Mouse (Mus musculus): ENCODE results near the gene Ubox5. TPM values are rescaled to one million over a fixed set of nuclear protein-coding genes. Genes with fewer than 3 reads are reported as not detected.
"Not testable (repeated sequence)": the region's sequence is repeated elsewhere in the genome, so short reads cannot be mapped to it uniquely, and the experiment has no call there.

Ubox5 gene
- total RNA-seq (2021) = 1 to 10 TPM; 9.2 to 9.7 TPM

DNA sequence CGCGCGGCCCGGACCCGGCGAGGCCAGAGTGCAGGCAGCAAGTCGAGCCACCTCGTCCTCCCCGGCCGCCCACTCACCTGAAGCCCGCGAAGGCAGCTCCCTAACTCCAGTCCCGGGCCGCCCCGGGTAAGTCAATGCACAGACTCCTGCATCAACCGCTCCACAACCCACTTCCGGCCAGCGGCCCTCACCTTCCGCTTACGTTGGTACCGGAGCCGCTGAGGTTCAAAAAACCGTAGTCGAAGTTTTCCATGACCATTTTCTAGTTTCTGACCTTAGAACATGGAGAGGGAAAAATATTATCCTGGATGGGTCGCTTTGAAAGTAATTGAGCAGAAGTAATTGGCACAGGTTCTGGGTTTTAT lies at the start of gene Ubox5, which contains the start of gene Fastkd5:
Gene Ubox5, minus strand, starts transcription at position 200 of the 365 bp plus-strand sequence.
Gene Fastkd5, minus strand, starts transcription at position 189 of the 365 bp plus-strand sequence.
- peak; percentile 83 to 95 for DNase-seq (ENCODE audit: extremely low spot score in 1 of 2, low spot score in 1 of 2)

DNA sequence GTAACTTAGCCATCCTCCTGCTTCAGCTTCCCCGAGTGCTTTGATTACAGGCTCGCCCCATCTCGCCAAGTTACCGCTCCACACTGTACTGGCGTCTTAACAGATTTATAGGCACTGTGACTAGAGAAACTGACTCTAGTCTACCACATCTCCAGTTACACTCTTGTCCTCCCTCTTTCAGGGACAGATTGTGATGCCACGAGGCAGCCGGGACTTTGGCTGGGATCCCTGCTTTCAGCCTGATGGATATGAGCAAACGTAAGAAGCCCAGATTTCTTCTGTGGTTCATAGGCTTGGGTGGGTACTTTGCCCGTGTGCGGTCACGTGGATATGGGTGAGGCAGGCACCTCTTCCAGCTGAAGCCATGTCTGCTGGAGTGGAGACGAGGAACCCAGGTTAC lies 49.3 kb upstream of the Ubox5 start:
- no peak for DNase-seq (ENCODE audit: extremely low spot score in 1 of 2, low spot score in 1 of 2)

DNA sequence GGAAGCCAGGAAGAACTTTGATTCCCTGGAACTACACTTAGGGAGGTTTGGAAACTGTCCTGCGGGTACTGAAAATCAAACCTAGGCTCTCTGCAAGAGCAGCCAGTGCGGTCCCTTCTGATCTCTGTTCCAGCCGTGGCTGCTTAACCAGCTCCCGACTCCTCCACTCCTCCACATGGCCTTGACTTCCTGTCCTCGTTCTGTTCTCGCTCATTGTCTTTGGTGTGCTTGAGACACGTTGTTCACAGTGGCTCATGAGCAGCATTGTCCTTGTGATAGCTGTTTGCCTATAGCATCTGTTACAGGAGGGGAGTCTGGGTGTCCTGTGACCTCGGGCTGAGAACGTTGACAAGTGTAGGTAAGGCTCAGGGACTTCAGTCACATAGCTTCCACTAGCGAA lies 47.4 kb upstream of the Ubox5 start:
- DNase-seq (ENCODE audit: extremely low spot score in 1 of 2, low spot score in 1 of 2) = no peak

DNA sequence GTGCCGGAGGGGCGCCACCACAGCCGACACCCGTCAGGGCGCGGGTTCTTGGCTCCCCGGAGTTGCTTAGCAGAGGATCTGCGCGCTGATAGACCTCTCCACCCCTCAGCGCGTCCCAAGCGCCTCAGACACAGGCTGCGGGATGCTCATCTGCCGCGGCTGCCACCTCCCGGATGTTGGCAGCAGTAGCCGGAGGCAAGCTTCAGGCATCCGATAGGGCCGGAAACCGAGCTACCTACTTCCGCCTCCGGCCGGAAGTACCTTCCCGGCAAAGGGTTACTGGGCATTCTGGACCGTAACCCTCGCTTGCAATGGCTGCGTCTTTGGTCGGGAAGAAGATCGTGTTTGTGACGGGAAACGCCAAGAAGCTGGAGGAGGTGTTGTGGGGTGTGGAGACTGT lies 37.7 kb upstream of the Ubox5 start, which contains the start of gene Itpa:
Gene Itpa, plus strand, starts transcription at position 52 of the 400 bp plus-strand sequence.
- peak; percentile 71 to 72 for DNase-seq (ENCODE audit: extremely low spot score in 1 of 2, low spot score in 1 of 2)

DNA sequence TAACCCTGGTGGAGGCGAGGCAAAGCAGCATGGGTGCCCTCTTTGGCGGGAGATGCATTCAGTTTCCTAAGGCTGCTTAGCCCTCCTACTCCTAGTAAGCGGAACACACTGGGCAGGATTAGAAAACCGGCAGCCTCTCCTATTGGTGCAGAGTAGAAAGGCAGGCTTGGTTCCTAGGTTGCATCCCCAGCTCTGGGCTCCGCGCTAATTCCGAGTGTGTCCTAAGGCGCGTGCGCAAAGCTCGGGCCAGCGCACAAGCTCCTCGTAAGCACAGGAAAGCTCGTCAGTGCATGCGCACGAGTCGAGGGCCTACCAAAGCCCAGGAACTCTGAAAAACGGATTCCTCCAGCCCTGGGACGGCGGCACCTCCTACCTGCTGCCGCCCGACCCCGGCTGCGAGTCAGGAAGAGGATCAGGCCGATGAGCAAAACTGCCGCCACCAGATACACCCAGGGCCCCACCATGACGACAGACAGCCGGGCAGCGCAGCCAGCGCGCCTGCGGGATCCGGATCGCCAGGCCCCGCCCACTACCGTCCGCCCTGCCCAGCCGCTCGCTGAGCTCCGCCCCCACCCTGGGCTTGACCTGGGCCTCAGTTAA lies 34.4 kb upstream of the Ubox5 start, which contains the start of gene Ddrgk1:
Gene Ddrgk1, minus strand, starts transcription at position 558 of the 600 bp plus-strand sequence.
- peak; percentile 80 to 92 for DNase-seq (ENCODE audit: extremely low spot score in 1 of 2, low spot score in 1 of 2)

DNA sequence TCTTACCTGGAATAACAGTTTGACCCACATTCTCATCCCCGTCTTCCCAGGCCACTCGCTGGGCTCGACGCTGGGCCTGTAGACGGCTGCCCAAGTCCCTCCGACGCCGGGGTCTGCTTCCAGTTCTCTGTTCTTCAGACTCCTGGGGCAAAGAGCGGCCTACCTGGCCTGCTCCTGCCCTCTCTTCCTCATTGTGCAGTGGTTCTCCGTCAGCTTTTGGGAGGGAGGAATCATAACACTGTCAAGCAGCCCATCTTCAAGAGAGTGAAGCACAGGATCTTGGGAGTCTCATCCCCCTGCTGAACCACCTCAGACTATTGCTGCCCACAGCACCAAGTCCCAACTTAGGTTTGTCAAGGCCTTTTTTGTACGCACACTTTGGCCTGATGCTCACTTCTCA lies 33.5 kb upstream of the Ubox5 start:
- no peak for DNase-seq (ENCODE audit: extremely low spot score in 1 of 2, low spot score in 1 of 2)

DNA sequence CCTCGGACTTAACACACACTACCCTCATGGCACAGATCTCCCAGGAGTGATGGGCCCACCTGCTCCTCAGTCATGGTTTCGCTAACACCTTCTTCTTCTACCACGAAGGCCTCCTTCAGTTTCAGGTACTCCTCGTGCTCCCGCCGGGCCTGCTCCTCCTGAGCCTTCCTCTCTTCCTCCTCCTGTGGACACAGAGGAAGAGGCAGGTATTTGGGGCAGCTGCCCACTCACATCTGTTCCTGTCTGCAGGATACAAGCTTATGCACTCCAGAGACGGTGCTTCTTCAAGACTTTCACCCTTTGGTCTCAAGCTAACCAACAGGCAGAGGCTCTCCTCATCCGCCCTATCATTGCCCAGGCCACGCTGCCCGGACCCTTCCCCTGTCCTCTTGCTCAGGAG lies 28.7 kb upstream of the Ubox5 start:
- no peak for DNase-seq (ENCODE audit: extremely low spot score in 1 of 2, low spot score in 1 of 2)

DNA sequence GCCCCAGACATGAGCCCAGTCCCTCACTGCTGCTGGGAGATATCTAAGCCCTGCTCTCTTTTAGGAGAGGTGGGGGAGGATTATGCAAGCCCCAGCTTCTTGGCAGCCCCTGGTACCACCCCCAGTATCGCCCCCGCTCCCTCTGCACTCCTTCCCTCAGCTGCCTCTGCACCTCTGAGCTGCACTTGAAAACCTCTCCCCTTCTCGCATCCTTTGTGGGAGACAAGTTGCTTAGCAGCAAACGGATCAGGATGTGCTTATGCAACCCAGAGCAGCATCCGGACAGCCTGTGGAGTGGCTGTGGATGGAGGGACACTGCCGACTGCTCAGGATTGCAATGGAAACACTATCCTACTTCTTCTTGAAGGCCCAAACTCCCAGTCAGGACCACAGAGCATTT lies 27.7 kb upstream of the Ubox5 start:
- DNase-seq (ENCODE audit: extremely low spot score in 1 of 2, low spot score in 1 of 2) = peak; percentile 51 to 63

DNA sequence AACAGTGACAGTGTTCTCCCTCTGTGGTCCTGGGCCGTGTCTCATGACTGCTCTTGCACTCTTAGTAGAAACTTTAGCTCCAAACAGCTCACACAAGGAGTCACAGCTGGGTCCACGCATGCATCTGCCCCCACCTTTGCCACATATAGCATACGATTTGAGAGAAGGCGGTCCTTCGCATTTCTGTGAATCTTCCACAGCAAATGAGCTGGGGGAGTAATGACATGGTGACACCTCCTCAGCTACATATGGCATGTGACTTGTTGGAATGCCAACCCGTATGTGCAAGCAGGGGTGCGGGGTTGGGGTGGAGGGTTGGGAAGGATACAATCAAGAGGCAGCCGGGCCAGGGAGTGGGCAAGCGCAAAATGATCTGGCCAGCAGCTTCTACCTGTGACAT lies 26.7 kb upstream of the Ubox5 start:
- no peak for DNase-seq (ENCODE audit: extremely low spot score in 1 of 2, low spot score in 1 of 2)

DNA sequence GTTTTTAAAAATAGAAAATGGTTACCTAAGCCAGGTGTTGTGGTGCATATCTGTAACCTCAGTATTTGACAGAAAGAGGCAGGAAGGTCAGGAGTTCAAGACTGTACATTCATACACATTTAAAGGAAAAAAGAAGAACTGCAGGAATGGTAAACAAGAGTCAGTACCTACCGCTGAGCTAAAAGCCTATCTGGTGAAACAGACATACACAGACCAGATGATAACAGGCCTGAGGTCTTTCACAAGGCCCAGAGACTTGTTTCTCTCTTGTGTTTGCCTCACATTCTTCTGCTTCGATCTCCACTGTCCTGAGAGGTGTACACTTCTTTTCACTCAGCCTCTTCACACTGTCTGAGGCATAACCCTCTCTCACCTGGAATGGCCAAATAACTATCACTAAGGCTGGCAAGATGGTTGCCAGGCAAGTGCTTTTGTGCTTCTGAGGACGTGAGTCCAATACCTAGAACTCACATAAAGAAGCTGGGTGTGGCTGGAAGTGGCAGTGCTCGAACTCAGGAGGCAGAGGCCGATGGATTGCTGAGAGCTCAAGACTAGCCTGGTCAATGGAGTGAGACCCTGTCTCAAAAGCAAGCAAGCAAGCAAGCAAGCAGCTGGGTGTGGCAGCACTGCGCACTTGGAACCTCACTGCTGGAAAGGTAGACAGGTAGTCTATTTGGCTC lies 26.0 kb upstream of the Ubox5 start:
- no peak for DNase-seq (ENCODE audit: extremely low spot score in 1 of 2, low spot score in 1 of 2)

DNA sequence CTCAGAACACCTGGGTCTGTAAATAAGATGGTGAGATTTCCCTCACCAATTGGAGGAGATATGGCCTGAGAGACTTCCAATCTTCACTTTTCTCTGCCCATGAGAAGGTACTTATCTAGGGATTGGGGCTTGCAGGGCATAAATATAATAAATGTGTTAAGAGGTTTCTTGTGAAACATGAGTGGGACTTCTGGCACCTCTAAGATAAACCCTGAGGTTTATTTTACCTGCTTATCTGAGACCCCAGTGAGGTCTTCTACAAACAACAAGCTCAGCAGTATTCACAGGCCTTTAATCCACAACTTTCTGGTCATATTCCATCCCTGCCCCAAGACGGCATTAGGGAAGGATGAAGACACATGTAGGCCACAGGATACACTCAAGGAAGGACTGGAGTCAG lies 23.9 kb upstream of the Ubox5 start:
- DNase-seq (ENCODE audit: extremely low spot score in 1 of 2, low spot score in 1 of 2) = no peak

DNA sequence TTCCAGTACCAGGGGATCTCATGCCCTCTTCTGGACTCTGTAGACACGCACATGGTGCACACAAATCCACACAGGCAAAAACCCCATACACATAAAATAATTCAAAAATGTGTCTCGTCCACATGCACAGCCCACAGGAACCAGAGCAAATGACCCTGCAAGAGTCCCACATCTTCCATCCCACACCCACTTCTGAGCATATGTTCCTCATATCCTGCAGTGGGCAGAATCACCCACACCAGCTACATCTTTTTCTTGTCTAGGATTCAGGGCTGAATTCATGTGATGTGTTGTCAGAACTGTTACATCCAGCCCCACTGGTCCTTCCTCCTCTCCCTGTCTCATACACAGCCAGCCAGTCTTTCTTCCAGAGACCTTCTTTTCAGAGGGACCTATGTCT lies 23.5 kb upstream of the Ubox5 start:
- no peak for DNase-seq (ENCODE audit: extremely low spot score in 1 of 2, low spot score in 1 of 2)

DNA sequence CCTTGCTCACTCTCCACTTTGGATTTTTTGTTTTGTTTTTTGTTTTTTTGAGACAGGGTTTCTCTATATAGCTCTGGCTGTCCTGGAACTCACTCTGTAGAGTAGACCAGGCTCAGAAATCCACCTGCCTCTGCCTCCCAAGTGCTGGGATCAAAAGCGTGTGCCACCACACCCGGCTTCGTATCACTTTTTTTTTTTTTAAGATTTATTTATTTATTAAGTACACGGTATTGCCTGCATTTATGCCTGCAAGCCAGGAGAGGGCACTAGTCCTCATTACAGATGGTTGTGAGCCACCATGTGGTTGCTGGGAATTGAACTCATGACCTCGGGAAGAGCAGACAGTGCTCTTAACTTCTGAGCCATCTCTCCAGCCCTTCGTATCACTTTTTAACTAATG lies 19.2 kb upstream of the Ubox5 start:
- not testable (repeated sequence) for DNase-seq (ENCODE audit: extremely low spot score in 1 of 2, low spot score in 1 of 2)

DNA sequence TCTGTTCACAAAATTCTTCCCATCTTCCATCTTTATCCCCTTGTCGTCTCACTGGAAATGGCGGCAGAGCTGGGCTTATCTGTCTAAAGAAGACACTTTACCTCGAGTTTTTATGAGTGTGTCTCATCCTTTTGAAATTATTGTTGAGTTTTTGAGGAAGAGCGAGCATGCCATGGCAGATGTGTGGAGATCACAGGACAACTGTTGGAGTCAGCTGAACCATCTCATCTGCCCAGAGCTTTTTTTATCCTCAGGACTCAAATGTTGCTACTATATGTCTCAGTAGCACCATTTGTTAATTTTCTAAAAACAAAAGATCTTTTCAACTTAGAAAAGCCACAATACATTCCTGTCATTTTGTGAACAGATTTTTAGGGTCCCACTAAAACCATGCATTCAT lies 15.4 kb upstream of the Ubox5 start:
- no peak for DNase-seq (ENCODE audit: extremely low spot score in 1 of 2, low spot score in 1 of 2)

DNA sequence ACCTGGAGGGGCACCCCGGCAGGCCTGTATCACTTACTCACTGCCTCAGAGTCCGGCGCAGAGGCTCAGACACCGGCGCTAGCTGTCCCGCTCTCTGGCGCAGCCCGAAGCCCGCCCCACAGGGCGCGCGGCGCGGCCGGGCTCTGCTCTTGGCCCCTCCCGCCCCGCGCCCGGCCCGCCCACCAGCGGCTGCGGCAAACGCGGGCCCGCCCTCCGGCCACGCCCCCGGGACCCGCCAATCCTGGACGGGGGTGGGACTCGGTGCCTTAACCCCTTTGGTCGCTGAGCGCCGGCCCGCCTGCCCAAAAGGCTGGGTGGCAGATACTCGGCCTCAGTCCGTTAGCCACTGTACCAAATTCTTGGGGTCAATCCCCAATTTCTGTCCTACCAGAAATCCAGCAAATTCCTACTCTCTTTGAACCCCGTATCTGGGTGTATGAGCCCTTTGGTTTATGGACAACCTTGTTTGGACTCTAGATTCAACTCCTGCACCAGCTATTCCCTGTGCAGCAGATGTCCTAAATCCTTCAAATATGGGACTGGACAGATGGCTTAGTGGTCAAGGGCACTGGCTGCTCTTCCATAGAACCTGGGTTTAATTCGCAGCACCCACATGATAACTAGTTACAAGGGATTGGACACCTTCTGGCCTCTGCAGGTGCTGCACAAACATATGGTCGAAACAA lies 13.0 kb upstream of the Ubox5 start, which contains the start of gene Lzts3:
Gene Lzts3, minus strand, starts transcription at position 120 of the 686 bp plus-strand sequence.
- DNase-seq (ENCODE audit: extremely low spot score in 1 of 2, low spot score in 1 of 2) = peak; percentile 80 to 87

DNA sequence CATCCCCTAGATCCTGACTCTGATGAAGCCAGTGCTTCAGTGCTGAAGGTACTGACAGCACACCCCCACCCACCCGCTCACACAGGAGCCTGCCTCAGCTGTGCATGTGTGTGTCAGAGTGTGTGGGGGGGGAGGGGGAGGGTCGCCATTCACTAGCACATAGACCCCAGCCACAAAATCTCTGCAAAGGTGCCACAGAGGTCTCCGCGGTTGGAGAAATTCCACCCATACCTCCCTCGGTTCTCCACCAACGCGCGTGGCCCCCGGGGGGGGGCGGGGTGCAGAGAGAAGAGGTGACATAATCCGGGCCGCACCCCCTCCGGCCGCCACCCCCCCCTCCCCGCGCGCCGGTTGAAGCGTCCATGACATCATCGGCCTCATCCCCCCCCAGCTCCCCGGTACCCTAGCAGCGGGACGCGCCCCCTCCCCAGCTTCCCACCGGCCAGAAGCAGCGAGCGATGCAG lies 12.4 kb upstream of the Ubox5 start:
- no peak for DNase-seq (ENCODE audit: extremely low spot score in 1 of 2, low spot score in 1 of 2)

DNA sequence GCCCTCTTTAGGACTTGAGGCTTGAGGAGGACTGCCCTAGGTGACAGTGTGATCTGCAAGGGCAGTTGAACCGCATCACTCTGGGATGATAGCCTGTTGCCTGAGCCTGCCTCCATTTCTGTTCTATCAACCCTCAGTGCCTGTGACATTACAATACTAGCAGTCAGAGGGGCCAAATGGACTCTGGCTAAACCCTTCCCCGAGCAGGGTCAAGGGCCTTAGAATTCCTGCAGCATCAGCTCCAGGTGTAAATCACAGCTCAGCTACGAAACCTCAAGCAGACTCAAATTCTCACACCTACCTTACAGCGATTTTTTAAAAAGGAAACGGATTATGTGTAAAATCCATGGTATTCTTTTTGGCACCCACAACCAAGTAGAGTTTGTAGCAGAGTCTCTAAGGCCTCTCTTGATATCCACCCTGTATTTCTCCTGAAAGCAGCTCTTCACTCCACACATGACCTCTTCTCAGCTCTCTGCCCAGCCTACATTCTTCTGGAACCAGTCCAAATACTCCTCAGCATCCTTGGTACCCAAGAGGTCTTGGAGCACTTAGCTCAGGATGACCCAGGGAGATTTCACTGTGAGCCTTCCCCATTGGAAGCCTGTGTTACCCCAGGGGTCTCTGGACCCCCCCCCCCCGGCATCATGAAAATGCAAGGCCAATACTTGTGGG lies 11.7 kb upstream of the Ubox5 start:
- DNase-seq (ENCODE audit: extremely low spot score in 1 of 2, low spot score in 1 of 2) = no peak

DNA sequence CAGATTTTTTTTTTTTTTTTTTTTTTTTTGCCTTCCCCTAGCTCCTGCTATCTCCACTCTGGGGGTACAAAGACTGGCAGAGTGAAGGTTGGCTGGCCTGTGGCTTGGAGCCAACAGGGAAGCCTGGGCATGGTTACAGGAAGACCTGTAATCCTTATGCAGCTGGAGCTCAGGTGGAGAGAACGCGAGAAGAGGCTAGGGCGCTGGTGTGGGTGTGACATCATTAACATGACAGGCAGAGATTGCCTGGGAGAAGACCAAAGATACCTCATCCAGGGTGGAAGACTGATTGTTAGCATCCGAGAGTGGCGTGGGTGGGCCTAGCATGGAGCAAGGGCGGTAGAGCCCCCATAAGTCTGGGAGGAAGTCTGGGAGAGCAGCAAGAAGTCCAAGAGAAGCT lies 9.4 kb upstream of the Ubox5 start:
- DNase-seq (ENCODE audit: extremely low spot score in 1 of 2, low spot score in 1 of 2) = no peak

DNA sequence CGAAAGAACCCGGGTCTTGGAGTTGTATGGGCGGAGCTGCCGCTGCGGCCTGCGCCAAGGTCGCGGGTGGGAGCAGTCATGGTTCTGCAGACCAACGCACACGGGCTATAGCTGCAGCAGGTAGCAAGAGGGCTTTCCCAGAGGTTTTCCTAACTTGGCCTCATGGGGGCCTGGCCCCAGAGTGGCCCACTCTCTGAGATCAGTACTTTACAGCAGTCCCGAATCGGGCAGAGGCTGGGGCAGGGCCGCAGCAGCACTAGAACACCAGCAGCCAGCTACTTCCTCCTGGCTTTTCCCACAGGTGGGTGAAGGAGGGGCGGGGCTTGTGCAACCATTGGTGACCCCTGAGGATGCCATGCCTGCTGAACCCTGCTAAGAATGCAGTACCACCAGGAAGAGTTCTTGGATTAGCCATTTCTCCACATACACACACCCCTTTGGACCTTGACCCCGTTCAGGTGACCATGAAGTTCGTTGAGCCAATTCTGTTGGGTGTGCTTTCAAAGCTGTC lies 8.3 kb upstream of the Ubox5 start:
- no peak for DNase-seq (ENCODE audit: extremely low spot score in 1 of 2, low spot score in 1 of 2)

DNA sequence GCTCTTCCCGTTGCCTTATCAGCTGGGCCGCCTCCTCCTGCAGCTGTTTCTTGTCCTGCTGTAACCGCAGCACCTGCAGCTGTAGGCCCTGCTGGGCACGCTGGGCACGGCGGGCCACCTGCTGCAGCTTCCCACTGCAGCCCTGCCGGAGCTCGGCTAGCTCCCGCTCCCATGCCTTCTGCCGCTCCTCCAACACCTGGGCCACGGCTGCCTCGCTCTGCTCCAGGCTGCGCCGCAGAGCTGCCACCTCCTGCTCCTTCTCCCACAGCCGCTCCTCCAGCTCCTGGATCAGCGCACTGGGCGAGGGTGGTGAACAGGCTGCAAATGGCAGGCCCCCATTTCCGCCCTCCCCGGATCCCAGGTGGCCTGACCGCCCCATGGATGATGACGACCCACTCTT lies 6.0 kb upstream of the Ubox5 start:
- no peak for DNase-seq (ENCODE audit: extremely low spot score in 1 of 2, low spot score in 1 of 2)

Data from layer of hippocampus, postnatal 25 days (tissue).